Mouse (Mus musculus) MEL (cell line): Measurements from ENCODE around the gene P2rx6. TPM values are rescaled to one million over a fixed set of nuclear protein-coding genes. Genes with fewer than 3 reads are reported as not detected.
A peak's percentile ranks its signal among the peaks of the same experiment; 100 is the strongest.

Experiments used
- DNase-seq: peaks from one replicate; pipeline ENCODE4 v3.0.0; 2011; ENCODE audit warnings: low read depth, low spot score
- H3K27ac ChIP-seq: 2 replicates; pipeline ENCODE4 v1.5.1; 2012; ENCODE audit warnings: low read depth, mild to moderate bottlenecking, control low read depth, low read length, moderate library complexity; ENCODE audit not compliant: control insufficient read depth
- H3K27me3 ChIP-seq, 2 experiments: fragments of 150-350 bp in 1 of 2; sonication (generic) in 1 of 2; 2 replicates each; pipeline ENCODE4 v1.6.1; 2012; ENCODE audit warnings: low read length in 2 of 2, mild to moderate bottlenecking in 2 of 2, improper control_type of control experiment in 1 of 2, moderate library complexity in 1 of 2; ENCODE audit not compliant: insufficient read depth in 2 of 2, control insufficient read depth in 1 of 2
- H3K36me3 ChIP-seq, 2 experiments: 2 replicates each; pipeline ENCODE4 v1.6.1; 2012 to 2014; ENCODE audit warnings: low read length in 2 of 2, improper control_type of control experiment in 1 of 2, inconsistent platforms in 1 of 2, mild to moderate bottlenecking in 1 of 2; ENCODE audit not compliant: insufficient read depth in 2 of 2, control insufficient read depth in 1 of 2
- H3K4me1 ChIP-seq, 2 experiments: fragments of 150-350 bp in 1 of 2; sonication (generic) in 1 of 2; 2 replicates each; pipeline ENCODE4 v1.6.1; 2012; ENCODE audit warnings: low read length in 2 of 2, improper control_type of control experiment in 1 of 2, mild to moderate bottlenecking in 1 of 2; ENCODE audit not compliant: insufficient read depth in 2 of 2, control insufficient read depth in 1 of 2
- H3K4me3 ChIP-seq, 2 experiments: fragments of 150-350 bp in 1 of 2; sonication (generic) in 1 of 2; 2 replicates each; pipeline ENCODE4 v1.5.1; 2012; ENCODE audit warnings: low read depth in 2 of 2, low read length in 2 of 2, mild to moderate bottlenecking in 2 of 2, moderate library complexity in 2 of 2, control low read depth in 1 of 2, improper control_type of control experiment in 1 of 2; ENCODE audit not compliant: control insufficient read depth in 1 of 2, insufficient read depth in 1 of 2
- H3K79me2 ChIP-seq: 2 replicates; pipeline ENCODE4 v1.6.1; 2012; ENCODE audit warnings: mild to moderate bottlenecking, low read length, moderate library complexity; ENCODE audit not compliant: control insufficient read depth, poor library complexity, insufficient read depth
- H3K9ac ChIP-seq: 2 replicates; pipeline ENCODE4 v1.6.1; 2012; ENCODE audit warnings: low read depth, mild to moderate bottlenecking, control low read depth, low read length, moderate library complexity; ENCODE audit not compliant: control insufficient read depth, poor library complexity, severe bottlenecking
- H3K9me3 ChIP-seq: fragments of 150-350 bp; sonication (generic); replicated peaks from 2 replicates; pipeline ENCODE4 v1.6.1; 2012; ENCODE audit warnings: mild to moderate bottlenecking, low read length, improper control_type of control experiment, moderate library complexity; ENCODE audit not compliant: insufficient read depth
- BHLHE40 ChIP-seq: IDR thresholded peaks from 2 replicates; pipeline ENCODE4 v1.6.1; 2012; ENCODE audit warnings: low read depth, mild to moderate bottlenecking, inconsistent platforms, low read length, improper control_type of control experiment, borderline replicate concordance
- CHD1 ChIP-seq: IDR thresholded peaks from 2 replicates; pipeline ENCODE4 v1.6.1; 2012; ENCODE audit warnings: low read depth, mild to moderate bottlenecking, inconsistent platforms, low read length, improper control_type of control experiment
- CHD2 ChIP-seq: IDR thresholded peaks from 2 replicates; pipeline ENCODE4 v1.6.1; 2011; ENCODE audit warnings: low read length, improper control_type of control experiment
- E2F4 ChIP-seq: IDR thresholded peaks from 2 replicates; pipeline ENCODE4 v1.6.1; 2011; ENCODE audit warnings: low read depth, low read length, improper control_type of control experiment, borderline replicate concordance
- ELF1 ChIP-seq: IDR thresholded peaks from 2 replicates; pipeline ENCODE4 v1.6.1; 2014; ENCODE audit warnings: low read depth, mild to moderate bottlenecking, inconsistent platforms, low read length, improper control_type of control experiment, moderate library complexity
- EP300 ChIP-seq, 2 experiments: IDR thresholded peaks; 2 replicates each; pipeline ENCODE4 v1.6.1; 2011; ENCODE audit warnings: improper control_type of control experiment in 2 of 2, low read length in 2 of 2, low read depth in 1 of 2, mild to moderate bottlenecking in 1 of 2
- ETS1 ChIP-seq: IDR thresholded peaks from 2 replicates; pipeline ENCODE4 v1.6.1; 2012; ENCODE audit warnings: low read depth, mild to moderate bottlenecking, inconsistent platforms, low read length, improper control_type of control experiment, moderate library complexity
- GABPA ChIP-seq: IDR thresholded peaks from 2 replicates; pipeline ENCODE4 v1.6.1; 2012; ENCODE audit warnings: low read depth, mild to moderate bottlenecking, inconsistent platforms, low read length, improper control_type of control experiment, moderate library complexity
- GATA1 ChIP-seq: IDR thresholded peaks from 2 replicates; pipeline ENCODE4 v1.6.1; 2011; ENCODE audit warnings: low read depth, low read length, improper control_type of control experiment
- HCFC1 ChIP-seq: IDR thresholded peaks from 2 replicates; pipeline ENCODE4 v1.6.1; 2012; ENCODE audit warnings: low read depth, mild to moderate bottlenecking, inconsistent platforms, low read length, improper control_type of control experiment, moderate library complexity
- JUND ChIP-seq: IDR thresholded peaks from 2 replicates; pipeline ENCODE4 v1.6.1; 2011; ENCODE audit warnings: low read depth, mild to moderate bottlenecking, improper control_type of control experiment, low read length
- KAT2A ChIP-seq: conservative IDR thresholded peaks from 2 replicates; pipeline ENCODE4 v1.6.1; 2012; ENCODE audit warnings: low read depth, low read length, improper control_type of control experiment, inconsistent platforms
- MAFK ChIP-seq: IDR thresholded peaks from 2 replicates; pipeline ENCODE4 v1.6.1; 2011; ENCODE audit warnings: low read depth, mild to moderate bottlenecking, low read length, improper control_type of control experiment, borderline replicate concordance
- MAX ChIP-seq: IDR thresholded peaks from 2 replicates; pipeline ENCODE4 v1.6.1; 2011; ENCODE audit warnings: low read length, improper control_type of control experiment
- MAZ ChIP-seq: IDR thresholded peaks from 2 replicates; pipeline ENCODE4 v1.6.1; 2012; ENCODE audit warnings: low read depth, mild to moderate bottlenecking, inconsistent platforms, low read length, improper control_type of control experiment
- MEF2A ChIP-seq: IDR thresholded peaks from 2 replicates; pipeline ENCODE4 v1.6.1; 2014; ENCODE audit warnings: low read depth, mild to moderate bottlenecking, inconsistent platforms, low read length, improper control_type of control experiment; ENCODE audit not compliant: poor library complexity, insufficient replicate concordance, severe bottlenecking; ENCODE audit errors: extremely low read depth
- MXI1 ChIP-seq: IDR thresholded peaks from 2 replicates; pipeline ENCODE4 v1.6.1; 2011; ENCODE audit warnings: mild to moderate bottlenecking, low read depth, low read length, improper control_type of control experiment
- MYB ChIP-seq: IDR thresholded peaks from 2 replicates; pipeline ENCODE4 v1.6.1; 2011; ENCODE audit warnings: mild to moderate bottlenecking, low read depth, low read length, improper control_type of control experiment
- MYC ChIP-seq: IDR thresholded peaks from 2 replicates; pipeline ENCODE4 v1.6.1; 2011; ENCODE audit warnings: low read depth, mild to moderate bottlenecking, low read length, improper control_type of control experiment, moderate library complexity
- NELFE ChIP-seq: IDR thresholded peaks from 2 replicates; pipeline ENCODE4 v1.6.1; 2011; ENCODE audit warnings: low read depth, low read length, improper control_type of control experiment
- NRF1 ChIP-seq: IDR thresholded peaks from 2 replicates; pipeline ENCODE4 v1.6.1; 2014; ENCODE audit warnings: low read depth, mild to moderate bottlenecking, inconsistent platforms, low read length, improper control_type of control experiment, moderate library complexity; ENCODE audit not compliant: poor library complexity, insufficient read depth, severe bottlenecking
- POLR2A ChIP-seq, 2 experiments: IDR thresholded peaks; 2 replicates each; pipeline ENCODE4 v1.6.1; 2011 to 2012; ENCODE audit warnings: low read length in 2 of 2, mild to moderate bottlenecking in 2 of 2, control low read depth in 1 of 2, improper control_type of control experiment in 1 of 2, low read depth in 1 of 2, moderate library complexity in 1 of 2; ENCODE audit not compliant: control insufficient read depth in 1 of 2, insufficient read depth in 1 of 2, poor library complexity in 1 of 2
- POLR2AphosphoS2 ChIP-seq: IDR thresholded peaks from 2 replicates; pipeline ENCODE4 v1.6.1; 2011; ENCODE audit warnings: low read length, improper control_type of control experiment
- POLR2AphosphoS5 ChIP-seq: IDR thresholded peaks from 2 replicates; pipeline ENCODE4 v1.6.1; 2012; ENCODE audit warnings: low read depth, borderline replicate concordance, mild to moderate bottlenecking, inconsistent platforms, low read length, moderate library complexity, mixed read lengths
- RAD21 ChIP-seq: IDR thresholded peaks from 2 replicates; pipeline ENCODE4 v1.6.1; 2011; ENCODE audit warnings: mild to moderate bottlenecking, low read depth, low read length, improper control_type of control experiment
- RCOR1 ChIP-seq: IDR thresholded peaks from 2 replicates; pipeline ENCODE4 v1.6.1; 2012; ENCODE audit warnings: low read depth, mild to moderate bottlenecking, inconsistent platforms, low read length, improper control_type of control experiment
- SIN3A ChIP-seq: IDR thresholded peaks from 2 replicates; pipeline ENCODE4 v1.6.1; 2012; ENCODE audit warnings: low read length, improper control_type of control experiment, inconsistent platforms
- SMC3 ChIP-seq: IDR thresholded peaks from 2 replicates; pipeline ENCODE4 v1.6.1; 2011; ENCODE audit warnings: low read depth, low read length, improper control_type of control experiment
- TBP ChIP-seq: IDR thresholded peaks from 2 replicates; pipeline ENCODE4 v1.8.0; 2011; ENCODE audit warnings: low read depth, low read length, improper control_type of control experiment
- TCF12 ChIP-seq: IDR thresholded peaks from 2 replicates; pipeline ENCODE4 v1.6.1; 2014; ENCODE audit warnings: low read depth, mild to moderate bottlenecking, inconsistent platforms, low read length, improper control_type of control experiment, moderate library complexity
- UBTF ChIP-seq: IDR thresholded peaks from 2 replicates; pipeline ENCODE4 v1.6.1; 2012; ENCODE audit warnings: low read depth, mild to moderate bottlenecking, inconsistent platforms, low read length, improper control_type of control experiment, moderate library complexity, borderline replicate concordance; ENCODE audit not compliant: insufficient read depth
- USF2 ChIP-seq, 2 experiments: IDR thresholded peaks; 2 replicates each; pipeline ENCODE4 v1.6.1; 2011 to 2012; ENCODE audit warnings: improper control_type of control experiment in 2 of 2, low read length in 2 of 2, borderline replicate concordance in 1 of 2, inconsistent platforms in 1 of 2, low read depth in 1 of 2, mild to moderate bottlenecking in 1 of 2; ENCODE audit not compliant: insufficient read depth in 1 of 2
- ZC3H11A ChIP-seq: IDR thresholded peaks from 2 replicates; pipeline ENCODE4 v1.6.1; 2012; ENCODE audit warnings: low read depth, mild to moderate bottlenecking, inconsistent platforms, low read length, improper control_type of control experiment
- ZKSCAN1 ChIP-seq: IDR thresholded peaks from 2 replicates; pipeline ENCODE4 v1.6.1; 2012; ENCODE audit warnings: low read depth, mild to moderate bottlenecking, inconsistent platforms, low read length, improper control_type of control experiment, moderate library complexity
- ZMIZ1 ChIP-seq: IDR thresholded peaks from 2 replicates; pipeline ENCODE4 v1.6.1; 2012; ENCODE audit warnings: low read depth, mild to moderate bottlenecking, inconsistent platforms, low read length, improper control_type of control experiment, moderate library complexity
- ZNF384 ChIP-seq: IDR thresholded peaks from 2 replicates; pipeline ENCODE4 v1.6.1; 2012; ENCODE audit warnings: low read depth, mild to moderate bottlenecking, inconsistent platforms, low read length, improper control_type of control experiment
- polyA plus RNA-seq, 2 experiments: library from polyadenylated mRNA; stranded (reverse) in 1 of 2; unstranded in 1 of 2; fragments of >175 nt in 1 of 2; fragments of >200 nt in 1 of 2; gene quantifications; 2 replicates each; pipeline versions ENCODE4 v1.2.1 to v1.2.4; 2012; ENCODE audit warnings: low replicate concordance in 2 of 2, low read depth in 1 of 2; ENCODE audit not compliant: insufficient read length in 2 of 2, insufficient read depth in 1 of 2, missing spikeins in 1 of 2
- total RNA-seq: library from RNA; depleted of rRNA; stranded (reverse); fragments of 300-350 nt; gene quantifications from 2 replicates; pipeline ENCODE4 v1.2.3, GENCODE M21; 2012

P2rx6 gene
- total and polyA plus RNA-seq, 3 experiments: 0.04 to 0.38 TPM; not detected in 1

DNA sequence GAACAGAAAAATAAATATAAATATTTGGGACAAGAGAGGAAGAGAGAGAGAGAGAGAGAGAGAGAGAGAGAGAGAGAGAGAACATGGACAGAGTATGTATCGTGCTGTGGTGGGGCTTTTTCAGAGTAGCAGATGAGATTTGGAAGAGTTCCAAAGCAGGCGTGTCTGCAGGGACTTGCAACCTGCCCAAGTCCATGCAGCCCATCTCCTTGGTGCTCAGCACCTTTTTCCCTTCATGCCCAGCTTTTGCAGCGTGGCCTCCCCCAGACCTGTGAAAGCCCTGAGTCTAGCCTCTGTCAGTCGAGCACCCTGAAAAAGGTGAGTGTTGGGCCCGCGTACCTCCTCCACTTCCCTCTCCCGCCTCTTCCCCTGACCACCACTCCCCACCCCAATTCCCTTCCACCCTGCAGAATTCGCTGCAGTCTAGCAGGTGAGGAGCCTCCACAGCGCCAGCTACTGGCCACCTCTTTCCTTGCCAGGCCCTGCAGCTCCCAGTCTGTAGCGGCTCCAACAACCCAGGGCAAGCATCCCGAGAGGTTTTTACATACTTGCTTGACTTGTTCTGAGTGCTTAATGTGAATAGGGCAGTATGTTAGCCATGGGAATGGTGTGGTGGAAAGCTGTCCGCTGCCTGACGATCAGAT is 56.4 kb downstream of the P2rx6 start:
- peaks cover 13% of the 10 kb centered on the region for H3K79me2 ChIP-seq
- no peaks in the 10 kb centered on the region for H3K27me3 ChIP-seq
- no peaks in the 10 kb centered on the region for H3K9me3 ChIP-seq
- H3K4me3 ChIP-seq: peak overlapping the region; percentile 43 to 45; a peak in 3 of 4 replicates
- H3K4me1 ChIP-seq: peaks cover 3 to 10% of the 10 kb centered on the region in 2 experiments; a peak in 3 of 4 replicates
- no peak overlapping the region for H3K27ac ChIP-seq
- peak overlapping the region; percentile 53 for H3K9ac ChIP-seq
- H3K36me3 ChIP-seq: peaks cover 5 to 10% of the 10 kb centered on the region in 2 experiments
- peak; percentile 87 for DNase-seq
- TF ChIP-seq MYC: no peak
- TF ChIP-seq SIN3A: 0 out of 2 replicates have a peak, but pooled peaks have one; percentile 56
- no peak for TF ChIP-seq NELFE
- no peak for TF ChIP-seq NRF1
- TF ChIP-seq MAZ: no peak
- TF ChIP-seq ZKSCAN1: no peak
- no peak for TF ChIP-seq E2F4
- no peak for TF ChIP-seq MAFK
- no peak for TF ChIP-seq POLR2AphosphoS2
- TF ChIP-seq EP300 (IDR thresholded peaks at IDR 0.05; ENCODE audit: low read depth in 1 of 2, low read length in 2 of 2): no peak
- TF ChIP-seq SMC3: peak; percentile 57
- no peak for TF ChIP-seq MAX
- peak; percentile 33; the same call in 1 of the 2 replicates for TF ChIP-seq BHLHE40
- TF ChIP-seq ZMIZ1: no peak
- no peak for TF ChIP-seq JUND
- TF ChIP-seq ELF1: no peak
- peak; percentile 55; the same call in 1 of the 2 replicates for TF ChIP-seq RCOR1
- 0 out of 2 replicates have a peak, but pooled peaks have one; percentile 11 for TF ChIP-seq ZNF384
- peak; percentile 27; the same call in 1 of the 2 replicates for TF ChIP-seq ZC3H11A
- no peak for TF ChIP-seq CHD1
- TF ChIP-seq GABPA: no peak
- no peak for TF ChIP-seq UBTF
- TF ChIP-seq MXI1: peak; percentile 42; the same call in 1 of the 2 replicates
- no peak for TF ChIP-seq TBP
- TF ChIP-seq POLR2AphosphoS5: no peak
- TF ChIP-seq TCF12: no peak
- no peak for TF ChIP-seq MEF2A
- TF ChIP-seq HCFC1: peak; percentile 59; the same call in 1 of the 2 replicates
- TF ChIP-seq USF2 (IDR thresholded peaks at IDR 0.05; ENCODE audit: borderline replicate concordance in 1 of 2, insufficient read depth in 1 of 2, low read depth in 1 of 2, low read length in 2 of 2): no peak
- no peak for TF ChIP-seq ETS1
- TF ChIP-seq POLR2A (IDR thresholded peaks at IDR 0.05; ENCODE audit: control insufficient read depth in 1 of 2, insufficient read depth in 1 of 2, low read depth in 1 of 2, low read length in 2 of 2, poor library complexity in 1 of 2): no peak
- no peak for TF ChIP-seq KAT2A
- no peak for TF ChIP-seq GATA1
- no peak for TF ChIP-seq CHD2
- TF ChIP-seq RAD21: peak; percentile 35
- TF ChIP-seq MYB: no peak
